8 mouse cellular contexts compared by ENCODE assay signal in genomic region chr19:6335458-6335827, GRCm38 (mm10). TPM values are rescaled to one million over a fixed set of nuclear protein-coding genes. Genes with fewer than 3 reads are reported as not detected.
DNase-seq lines count a peak whose midpoint lies in the region; ATAC-seq and TF ChIP-seq lines count a peak whose summit lies in the region.

No protein-coding gene starts in this region.

- peak; percentile 43 for DNase-seq in CD4-positive, CD25-positive, alpha-beta regulatory T cell, adult 2 months (ENCODE audit: low read depth, low spot score)
- peak; percentile 36 for DNase-seq in 416B (ENCODE audit: low read depth)
- no peak for DNase-seq in embryonic facial prominence, embryonic 10.5 days (ENCODE audit: low spot score)
- DNase-seq in hindbrain, embryonic 14.5 days (ENCODE audit: low spot score) = no peak
- no peak for DNase-seq in liver, embryonic 13.5 days
- peak; percentile 48 for DNase-seq in stomach, postnatal 0 days (ENCODE audit: low spot score)
- DNase-seq in urinary bladder, postnatal 4 days (ENCODE audit: low spot score in 2 of 2) = no peak

- no peak for TF ChIP-seq EP300 in stomach, postnatal 0 days (optimal IDR thresholded peaks at IDR 0.05)

- H3K4me3 ChIP-seq in embryonic facial prominence, embryonic 10.5 days = peak overlapping the region; percentile 88
- H3K4me3 ChIP-seq in hindbrain, embryonic 14.5 days (replicated peaks; ENCODE audit: low read length) = peak overlapping the region; percentile 67
- H3K4me3 ChIP-seq in liver, embryonic 13.5 days (replicated peaks) = peak overlapping the region; percentile 83
- peak overlapping the region; percentile 77 for H3K4me3 ChIP-seq in stomach, postnatal 0 days (ENCODE audit: low read depth, low read length)

- no peaks in the 10 kb centered on the region for H3K9me3 ChIP-seq in embryonic facial prominence, embryonic 10.5 days
- no peaks in the 10 kb centered on the region for H3K9me3 ChIP-seq in hindbrain, embryonic 14.5 days (ENCODE audit: control insufficient read depth, low read length)
- H3K9me3 ChIP-seq in liver, embryonic 13.5 days (replicated peaks) = no peaks in the 10 kb centered on the region
- H3K9me3 ChIP-seq in stomach, postnatal 0 days (ENCODE audit: control insufficient read depth, low read length) = no peaks in the 10 kb centered on the region

- H3K4me2 ChIP-seq in hindbrain, embryonic 14.5 days (replicated peaks) = peak overlapping the region; percentile 88
- peak overlapping the region; percentile 98 for H3K4me2 ChIP-seq in liver, embryonic 13.5 days
- H3K4me2 ChIP-seq in stomach, postnatal 0 days (replicated peaks; ENCODE audit: low read depth) = peak overlapping the region; percentile 97

- ATAC-seq in CD4-positive, CD25-positive, alpha-beta regulatory T cell, adult 4 months = no peak
- 0 out of 2 replicates have a peak, but pooled peaks have one; percentile 1 for ATAC-seq in hindbrain, embryonic 14.5 days (ENCODE audit: low FRiP score)
- 0 out of 2 replicates have a peak, but pooled peaks have one; percentile 1 for ATAC-seq in liver, embryonic 13.5 days (ENCODE audit: low read depth)
- peak; percentile 16; the same call in 1 of the 2 replicates for ATAC-seq in stomach, postnatal 0 days (ENCODE audit: low FRiP score, low TSS enrichment)

- H3K4me1 ChIP-seq in embryonic facial prominence, embryonic 10.5 days = peaks cover 50% of the 10 kb centered on the region
- H3K4me1 ChIP-seq in hindbrain, embryonic 14.5 days (replicated peaks; ENCODE audit: control insufficient read depth, insufficient read depth, low read length) = peaks cover 20% of the 10 kb centered on the region
- H3K4me1 ChIP-seq in liver, embryonic 13.5 days (replicated peaks) = peaks cover 68% of the 10 kb centered on the region
- no peaks in the 10 kb centered on the region for H3K4me1 ChIP-seq in stomach, postnatal 0 days (replicated peaks; ENCODE audit: control insufficient read depth, insufficient read depth)

- no peaks in the 10 kb centered on the region for H3K27me3 ChIP-seq in embryonic facial prominence, embryonic 10.5 days (replicated peaks; ENCODE audit: low read depth, poor library complexity, severe bottlenecking)
- no peaks in the 10 kb centered on the region for H3K27me3 ChIP-seq in hindbrain, embryonic 14.5 days (ENCODE audit: control insufficient read depth, insufficient read depth, low read length)
- H3K27me3 ChIP-seq in liver, embryonic 13.5 days = no peaks in the 10 kb centered on the region
- H3K27me3 ChIP-seq in stomach, postnatal 0 days (ENCODE audit: control insufficient read depth, insufficient read depth, low read length) = no peaks in the 10 kb centered on the region

- TF ChIP-seq CTCF in stomach, postnatal 0 days (IDR thresholded peaks at IDR 0.05; ENCODE audit: low read depth) = peak; percentile 21; the same call in 1 of the 2 replicates

- peak overlapping the region; percentile 82 for H3K9ac ChIP-seq in hindbrain, embryonic 14.5 days
- peak overlapping the region; percentile 92 for H3K9ac ChIP-seq in liver, embryonic 13.5 days
- H3K9ac ChIP-seq in stomach, postnatal 0 days (ENCODE audit: low read length) = peak overlapping the region; percentile 84

- under 1% methylated on average over 25 of the region's 25 CpGs for WGBS in embryonic facial prominence, embryonic 10.5 days
- under 1% methylated on average over 25 of the region's 25 CpGs for WGBS in hindbrain, embryonic 14.5 days
- WGBS in liver, embryonic 13.5 days (ENCODE audit: insufficient replicate concordance) = under 1% methylated on average over 25 of the region's 25 CpGs
- WGBS in stomach, postnatal 0 days = under 1% methylated on average over 25 of the region's 25 CpGs

- peaks cover 40% of the 10 kb centered on the region for H3K36me3 ChIP-seq in embryonic facial prominence, embryonic 10.5 days (replicated peaks)
- peaks cover 38% of the 10 kb centered on the region for H3K36me3 ChIP-seq in hindbrain, embryonic 14.5 days (replicated peaks; ENCODE audit: control insufficient read depth, insufficient read depth)
- peaks cover 35% of the 10 kb centered on the region for H3K36me3 ChIP-seq in liver, embryonic 13.5 days
- peaks cover 11% of the 10 kb centered on the region; the same call in 1 of the 2 replicates for H3K36me3 ChIP-seq in stomach, postnatal 0 days (ENCODE audit: control insufficient read depth, insufficient read depth, low read length)

- peak overlapping the region; percentile 89 for H3K27ac ChIP-seq in embryonic facial prominence, embryonic 10.5 days (replicated peaks)
- H3K27ac ChIP-seq in hindbrain, embryonic 14.5 days = peak overlapping the region; percentile 72
- peak overlapping the region; percentile 79 for H3K27ac ChIP-seq in liver, embryonic 13.5 days
- H3K27ac ChIP-seq in stomach, postnatal 0 days (replicated peaks) = peak overlapping the region; percentile 86

RNA-seq across cellular contexts. Expression of gene Men1, which starts 0.7 kb away (rescaled TPM):
- 10 to 100 TPM; 16.9 to 32.1 TPM for polyA plus RNA-seq in CD4-positive, CD25-positive, alpha-beta regulatory T cell, adult 4 months (2017; shearing (Covaris generic))
- 122 and 130 TPM in 2 replicates for polyA plus RNA-seq in embryonic facial prominence, embryonic 10.5 days (2016; fragmentation: Nextera tagmentation; extraction: Ambion mirVana)
- polyA plus RNA-seq in hindbrain, embryonic 14.5 days (2014; fragmentation: Nextera tagmentation; extraction: Ambion mirVana) = 46.7 and 51.5 TPM in 2 replicates
- polyA plus RNA-seq in liver, embryonic 13.5 days (2015; fragmentation: Nextera tagmentation; extraction: Ambion mirVana) = 26.3 and 29.9 TPM in 2 replicates
- 27.1 and 27.9 TPM in 2 replicates for polyA plus RNA-seq in stomach, postnatal 0 days (2015; fragmentation: Nextera tagmentation; extraction: Ambion mirVana)

RNA-seq across cellular contexts. Expression of gene Map4k2, which starts 5.5 kb away (rescaled TPM):
- polyA plus RNA-seq in CD4-positive, CD25-positive, alpha-beta regulatory T cell, adult 4 months (2017; shearing (Covaris generic)) = 100 to 1,000 TPM in 1 of 2 experiments, 10 to 100 TPM in 1; 77.5 to 135 TPM
- polyA plus RNA-seq in embryonic facial prominence, embryonic 10.5 days (2016; fragmentation: Nextera tagmentation; extraction: Ambion mirVana) = 11.0 and 14.0 TPM in 2 replicates
- polyA plus RNA-seq in hindbrain, embryonic 14.5 days (2014; fragmentation: Nextera tagmentation; extraction: Ambion mirVana) = 12.4 and 15.4 TPM in 2 replicates
- polyA plus RNA-seq in liver, embryonic 13.5 days (2015; fragmentation: Nextera tagmentation; extraction: Ambion mirVana) = 4.5 and 5.8 TPM in 2 replicates
- polyA plus RNA-seq in stomach, postnatal 0 days (2015; fragmentation: Nextera tagmentation; extraction: Ambion mirVana) = 5.2 and 5.7 TPM in 2 replicates

RNA-seq across cellular contexts. Expression of gene Sf1, which starts 28.0 kb away (rescaled TPM):
- polyA plus RNA-seq in CD4-positive, CD25-positive, alpha-beta regulatory T cell, adult 4 months (2017; shearing (Covaris generic)) = 10 to 100 TPM; 55.3 to 56.7 TPM
- polyA plus RNA-seq in embryonic facial prominence, embryonic 10.5 days (2016; fragmentation: Nextera tagmentation; extraction: Ambion mirVana) = 185 and 205 TPM in 2 replicates
- polyA plus RNA-seq in hindbrain, embryonic 14.5 days (2014; fragmentation: Nextera tagmentation; extraction: Ambion mirVana) = 103 and 112 TPM in 2 replicates
- 68.4 and 92.3 TPM in 2 replicates for polyA plus RNA-seq in liver, embryonic 13.5 days (2015; fragmentation: Nextera tagmentation; extraction: Ambion mirVana)
- polyA plus RNA-seq in stomach, postnatal 0 days (2015; fragmentation: Nextera tagmentation; extraction: Ambion mirVana) = 42.3 and 52.0 TPM in 2 replicates

RNA-seq across cellular contexts. Expression of gene Cdc42bpg, which starts 29.2 kb away (rescaled TPM):
- polyA plus RNA-seq in CD4-positive, CD25-positive, alpha-beta regulatory T cell, adult 4 months (2017; shearing (Covaris generic)) = under 1 TPM; 0.07 to 0.13 TPM
- 0.12 and 0.39 TPM in 2 replicates for polyA plus RNA-seq in embryonic facial prominence, embryonic 10.5 days (2016; fragmentation: Nextera tagmentation; extraction: Ambion mirVana)
- polyA plus RNA-seq in hindbrain, embryonic 14.5 days (2014; fragmentation: Nextera tagmentation; extraction: Ambion mirVana) = 0.56 and 0.63 TPM in 2 replicates
- 0.14 and 0.16 TPM in 2 replicates for polyA plus RNA-seq in liver, embryonic 13.5 days (2015; fragmentation: Nextera tagmentation; extraction: Ambion mirVana)
- 1.3 and 1.9 TPM in 2 replicates for polyA plus RNA-seq in stomach, postnatal 0 days (2015; fragmentation: Nextera tagmentation; extraction: Ambion mirVana)

RNA-seq across cellular contexts. Expression of gene Pygm, which starts 48.8 kb away (rescaled TPM):
- 10 to 100 TPM in 1 of 2 experiments, 1 to 10 TPM in 1; 2.0 to 14.2 TPM for polyA plus RNA-seq in CD4-positive, CD25-positive, alpha-beta regulatory T cell, adult 4 months (2017; shearing (Covaris generic))
- 1.1 and 2.2 TPM in 2 replicates for polyA plus RNA-seq in embryonic facial prominence, embryonic 10.5 days (2016; fragmentation: Nextera tagmentation; extraction: Ambion mirVana)
- polyA plus RNA-seq in hindbrain, embryonic 14.5 days (2014; fragmentation: Nextera tagmentation; extraction: Ambion mirVana) = 6.2 and 6.8 TPM in 2 replicates
- 2.7 and 2.9 TPM in 2 replicates for polyA plus RNA-seq in liver, embryonic 13.5 days (2015; fragmentation: Nextera tagmentation; extraction: Ambion mirVana)
- polyA plus RNA-seq in stomach, postnatal 0 days (2015; fragmentation: Nextera tagmentation; extraction: Ambion mirVana) = 8.0 and 10.5 TPM in 2 replicates

Comparison
In these comparisons a context has a peak if more than half of its experiments do, and no peak if none do; other contexts are left out.
1. DNase-seq: peak in CD4-positive, CD25-positive, alpha-beta regulatory T cell, adult 2 months (single experiment), 416B (single experiment) and stomach, postnatal 0 days (single experiment); none in embryonic facial prominence, embryonic 10.5 days (single experiment), hindbrain, embryonic 14.5 days (single experiment), liver, embryonic 13.5 days (single experiment) and urinary bladder, postnatal 4 days (0 of 2).
2. Peak in every context shown above with its lines, with median percentiles within 50 percentile points of each other: H3K27ac ChIP-seq, H3K4me3 ChIP-seq, H3K4me2 ChIP-seq and H3K9ac ChIP-seq.